Mouse (Mus musculus): Measurements from ENCODE around the gene Olfr44.

Gene Olfr44

DNA sequence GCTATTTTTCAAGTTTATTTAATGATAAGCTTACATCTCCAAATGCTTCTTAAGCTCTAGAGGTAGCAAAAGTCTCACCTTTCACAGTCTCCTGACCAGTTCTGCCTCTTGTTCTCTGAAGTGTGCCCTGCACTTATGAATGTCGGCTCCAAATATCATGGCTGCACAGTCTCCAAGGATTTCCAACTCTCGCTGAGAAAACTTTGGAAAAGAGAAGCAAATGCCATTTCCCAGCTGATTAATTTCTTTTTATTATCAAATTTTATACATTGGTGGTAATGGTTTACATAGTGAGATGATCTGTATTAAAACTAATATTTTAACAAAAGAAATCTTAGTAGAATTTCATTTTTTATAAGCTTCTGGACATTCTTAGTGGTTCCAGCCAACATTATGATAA is at the start of gene Olfr44:
Olfr44 (minus strand) TSS at position 101 of the 400 bp plus-strand sequence.
- 92% methylated on average over 2 of the region's 2 CpGs for WGBS

DNA sequence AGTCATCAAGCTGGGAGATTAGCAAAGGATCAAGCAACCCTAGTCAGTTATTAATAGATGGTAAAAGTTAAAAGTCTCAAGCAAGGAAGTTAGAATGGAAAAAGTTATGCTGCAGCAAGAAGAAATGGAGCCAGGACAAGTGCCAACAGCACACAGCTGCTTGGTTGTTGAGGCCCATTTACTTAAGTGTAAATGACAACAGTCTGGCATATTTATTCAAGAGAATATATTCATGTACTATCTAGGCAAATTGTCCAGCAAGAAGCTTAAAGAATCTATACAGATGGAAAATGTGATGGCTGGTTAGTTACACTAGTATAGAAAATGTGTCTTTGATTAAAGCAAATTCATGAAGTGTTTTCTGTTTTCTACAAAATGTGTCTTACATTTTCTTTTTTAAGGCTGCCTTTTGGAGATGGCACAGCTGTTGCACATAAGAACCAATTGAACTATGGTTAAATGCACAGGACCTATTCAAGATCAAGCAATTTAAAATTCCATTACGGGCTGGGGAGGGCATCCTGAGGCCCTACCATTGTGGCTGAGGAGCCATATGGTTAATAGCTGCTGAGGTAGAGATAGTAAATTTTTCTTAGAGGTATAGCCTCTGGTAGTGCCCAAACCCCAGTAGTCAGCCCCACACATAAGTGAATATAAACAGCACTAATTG is 30.0 kb upstream of the Olfr44 start:
- 86% methylated on average over 1 of the region's 1 CpGs for WGBS

GRCm38 (mm10) chr9:39515531-39515930 is 21.7 kb upstream of the Olfr44 start, which contains the start of gene Olfr957:
Gene Olfr957, minus strand, starts transcription at chr9:39515809.
- 56% methylated on average over 3 of the region's 3 CpGs for WGBS

DNA sequence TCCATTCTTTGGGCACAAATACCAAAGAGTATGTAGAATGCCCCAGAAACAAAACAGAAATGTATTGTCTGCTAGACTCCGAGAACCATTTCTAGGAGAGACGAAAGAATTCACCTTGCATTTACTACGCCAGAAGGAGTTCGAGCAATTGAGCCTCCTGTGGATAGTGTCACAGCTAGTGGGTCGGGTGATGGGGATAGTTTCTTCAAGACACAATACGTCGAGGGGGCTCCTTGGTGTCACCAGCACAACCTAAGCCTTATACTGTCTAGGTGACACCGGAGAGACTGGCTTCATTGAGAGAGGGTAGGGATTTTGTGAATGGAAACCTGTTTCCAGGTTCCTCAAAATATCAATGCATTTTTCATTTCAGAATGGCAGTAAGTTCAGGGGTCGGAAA is 15.6 kb upstream of the Olfr44 start:
- WGBS, result 80% methylated on average over 9 of the region's 9 CpGs

DNA sequence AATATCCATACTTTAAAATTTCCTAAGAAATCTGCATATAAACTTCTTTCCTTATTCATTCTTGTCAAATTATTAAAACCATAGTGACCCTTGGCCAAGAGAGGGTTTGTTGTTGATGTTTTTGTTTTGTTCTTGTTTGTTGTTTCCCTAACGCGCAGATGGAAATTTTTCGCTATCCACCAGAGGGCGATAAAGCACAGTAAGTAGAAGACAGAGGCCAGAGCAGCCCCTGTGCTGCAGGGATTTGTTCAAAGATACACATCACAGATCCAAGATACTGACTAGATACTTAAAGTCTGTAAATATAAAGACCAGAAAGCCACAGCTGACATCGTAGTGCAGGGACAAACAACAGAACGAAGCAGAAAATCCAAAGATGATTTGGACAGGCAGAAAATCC is 15.2 kb upstream of the Olfr44 start:
- 10% methylated on average over 6 of the region's 6 CpGs for WGBS

GRCm38 (mm10) chr9:39471844-39472243 is 22.0 kb downstream of the Olfr44 start, which contains the start of gene Olfr955:
Gene Olfr955, minus strand, starts transcription at chr9:39471944.
- 54% methylated on average over 1 of the region's 1 CpGs for WGBS

DNA sequence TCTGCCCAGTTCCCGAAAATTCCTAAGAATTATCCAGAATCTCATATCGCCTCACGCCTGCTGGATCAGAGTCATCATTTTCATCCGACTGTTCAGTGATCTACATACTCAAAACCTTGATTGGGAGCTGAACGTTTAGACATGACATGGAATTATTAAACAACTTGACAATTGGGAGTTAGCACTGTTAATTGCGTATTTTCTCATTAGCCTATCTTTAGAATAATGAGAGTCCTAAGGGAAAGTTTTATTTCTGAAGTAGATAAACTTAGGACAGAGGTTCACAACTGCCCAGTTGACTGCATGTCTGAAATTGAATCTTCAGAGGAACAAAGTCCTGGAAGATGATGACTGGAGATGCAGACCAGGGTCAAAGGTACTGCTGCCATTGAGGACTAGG is 37.4 kb downstream of the Olfr44 start, which contains the start of gene Olfr954:
Olfr954 (plus strand) TSS at position 301 of the 400 bp plus-strand sequence.
- WGBS, result 82% methylated on average over 6 of the region's 6 CpGs
